Mouse (Mus musculus): Measurements from ENCODE around the gene Nnmt. TPM values are rescaled to one million over a fixed set of nuclear protein-coding genes. Genes with fewer than 3 reads are reported as not detected.

The Nnmt gene
- polyA plus RNA-seq, 1 experiment from 2014 or later, result 0.61 TPM

DNA sequence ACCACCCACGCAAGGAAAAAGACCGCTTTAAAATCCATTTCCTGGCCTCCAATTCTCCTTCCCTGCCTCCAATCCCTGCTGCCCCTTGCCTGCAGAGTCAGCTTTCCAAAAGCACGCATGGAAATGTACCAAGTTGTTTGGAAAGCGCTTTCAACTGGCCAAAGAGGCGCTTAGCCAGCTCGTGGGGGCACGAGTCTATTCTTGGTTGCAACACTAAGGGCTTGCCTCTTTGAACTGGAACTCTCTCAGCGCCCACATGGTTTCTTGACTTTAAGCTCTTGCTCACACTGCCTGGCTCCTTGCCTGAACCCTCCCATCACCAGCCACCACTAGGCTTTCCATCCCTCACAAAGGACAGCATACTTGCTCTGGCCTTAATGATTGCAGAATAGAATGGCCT lies 13.2 kb upstream of the Nnmt start:
- Histone ChIP-seq H3K4me1 (no peaks in the 10 kb centered on the region; the same call in 1 of the 2 replicates), H3K27me3 (replicated peaks) (no peaks in the 10 kb centered on the region), H3K4me3 (no peak overlapping the region), H3K27ac (no peak overlapping the region), H3K9me3 (no peaks in the 10 kb centered on the region), H3K4me2 (replicated peaks) (no peak overlapping the region), H3K36me3 (no peaks in the 10 kb centered on the region), H3K9ac (no peak overlapping the region)
- ATAC-seq (ENCODE audit: low FRiP score, low read depth), result no peak
- 89% methylated on average over 8 of the region's 8 CpGs for WGBS

DNA sequence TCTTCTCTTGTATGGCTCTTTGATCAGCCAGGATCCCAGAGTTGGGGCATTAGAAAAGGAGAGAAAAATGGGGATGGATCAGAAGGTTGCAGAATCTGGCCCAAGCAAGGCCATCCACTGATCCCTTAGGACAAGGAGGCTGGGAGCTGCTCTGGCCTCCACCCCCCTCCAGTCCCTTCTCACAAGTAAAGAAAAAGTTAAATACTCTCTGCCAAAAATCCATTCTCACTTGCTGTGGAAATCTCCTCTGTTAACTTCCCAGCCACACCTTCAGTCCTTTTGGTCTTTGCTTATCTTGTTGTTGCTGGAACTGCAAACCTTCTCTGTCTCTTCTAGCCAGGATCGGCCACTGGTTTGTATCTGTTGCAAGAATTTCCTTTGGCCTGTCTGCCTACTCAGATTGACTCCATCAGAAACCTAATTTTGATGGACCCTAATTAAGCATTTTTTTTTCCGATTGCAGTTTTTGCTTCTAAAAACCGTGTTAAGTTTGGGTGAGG lies 12.6 kb upstream of the Nnmt start:
- no peaks in the 10 kb centered on the region for H3K9me3 ChIP-seq
- H3K4me1 ChIP-seq, result no peaks in the 10 kb centered on the region; the same call in 1 of the 2 replicates
- 85% methylated on average over 3 of the region's 3 CpGs for whole genome bisulfite sequencing
- no peaks in the 10 kb centered on the region for H3K27me3 ChIP-seq (replicated peaks)
- no peaks in the 10 kb centered on the region for H3K36me3 ChIP-seq
- no peak for ATAC-seq (ENCODE audit: low FRiP score, low read depth)
- H3K27ac ChIP-seq, result no peak overlapping the region
- H3K4me2 ChIP-seq (replicated peaks), result no peak overlapping the region
- no peak overlapping the region for H3K4me3 ChIP-seq
- H3K9ac ChIP-seq, result no peak overlapping the region

DNA sequence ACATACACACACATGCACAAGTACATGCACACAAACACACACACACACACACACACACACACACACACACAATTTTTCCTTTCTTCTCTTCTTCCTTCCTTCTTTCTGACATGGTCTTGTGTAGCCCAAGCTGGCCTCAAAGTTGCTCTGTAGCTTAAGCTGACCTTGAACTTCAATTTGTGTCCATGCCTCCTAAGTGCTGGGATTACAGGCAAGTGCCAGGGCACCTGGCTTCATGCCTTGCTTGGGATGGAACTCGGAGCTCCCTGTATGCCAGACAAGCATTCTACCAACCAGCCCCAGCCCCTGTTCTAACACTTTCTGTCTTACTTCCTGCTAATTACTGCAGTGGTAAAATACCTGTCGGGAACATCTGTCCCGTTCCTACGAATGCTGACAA lies 8.3 kb upstream of the Nnmt start:
- no peaks in the 10 kb centered on the region for H3K4me1 ChIP-seq
- H3K27me3 ChIP-seq (replicated peaks), result no peaks in the 10 kb centered on the region
- no peak overlapping the region for H3K27ac ChIP-seq
- no peak overlapping the region for H3K9ac ChIP-seq
- no peak overlapping the region for H3K4me2 ChIP-seq (replicated peaks)
- H3K36me3 ChIP-seq, result no peaks in the 10 kb centered on the region
- 92% methylated on average over 4 of the region's 4 CpGs for WGBS
- H3K4me3 ChIP-seq, result no peak overlapping the region
- no peaks in the 10 kb centered on the region for H3K9me3 ChIP-seq
- ATAC-seq (ENCODE audit: low FRiP score, low read depth), result no peak

DNA sequence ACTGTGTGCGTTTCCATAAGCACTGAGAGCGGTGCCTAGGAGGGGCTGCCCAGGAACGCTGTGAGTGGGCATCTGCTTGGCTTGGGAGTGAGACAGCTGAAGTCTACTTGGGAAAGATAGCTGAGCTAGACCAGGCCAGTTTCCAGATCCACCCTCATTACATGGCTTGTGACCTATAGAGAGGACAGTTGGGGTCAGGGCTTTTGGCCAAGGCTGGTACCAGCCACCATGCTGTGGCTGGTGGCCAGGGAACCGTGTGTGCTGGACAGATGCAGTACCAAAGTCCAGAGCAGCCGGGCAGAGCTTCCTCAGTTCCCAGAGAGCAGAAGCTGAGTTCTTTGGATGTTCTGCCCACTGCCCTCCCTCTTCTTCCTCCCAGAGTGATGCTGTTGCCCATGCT lies 7.6 kb upstream of the Nnmt start:
- Histone ChIP-seq H3K9ac (no peak overlapping the region), H3K4me1 (peaks cover under 1% of the 10 kb centered on the region; the same call in 1 of the 2 replicates), H3K4me2 (replicated peaks) (no peak overlapping the region), H3K27ac (no peak overlapping the region), H3K36me3 (no peaks in the 10 kb centered on the region), H3K9me3 (no peaks in the 10 kb centered on the region), H3K4me3 (no peak overlapping the region), H3K27me3 (replicated peaks) (no peaks in the 10 kb centered on the region)
- ATAC-seq (ENCODE audit: low FRiP score, low read depth), result no peak
- 85% methylated on average over 5 of the region's 5 CpGs for WGBS

DNA sequence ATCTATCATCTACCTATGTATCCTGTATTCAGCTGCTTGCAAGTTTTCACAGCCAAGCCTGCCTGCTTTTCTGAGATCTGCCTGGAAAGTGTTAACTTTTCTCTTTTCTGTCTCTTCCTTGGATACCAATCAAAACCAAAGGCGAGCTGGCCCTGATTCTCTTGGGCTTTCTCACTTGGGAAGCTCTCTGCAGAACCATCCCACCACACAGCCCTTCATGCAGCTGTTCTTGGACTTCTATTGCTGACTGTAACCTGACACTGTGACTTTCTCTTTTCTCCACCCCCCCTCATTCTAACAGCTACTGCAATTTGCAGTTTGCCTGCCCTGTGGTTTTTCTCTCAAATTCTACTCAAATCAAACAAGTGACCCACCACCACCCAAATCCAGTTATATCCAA lies 6.1 kb upstream of the Nnmt start:
- Histone ChIP-seq H3K27me3 (replicated peaks) (no peaks in the 10 kb centered on the region), H3K4me2 (replicated peaks) (no peak overlapping the region), H3K36me3 (no peaks in the 10 kb centered on the region), H3K4me1 (peaks cover 3% of the 10 kb centered on the region; the same call in 1 of the 2 replicates), H3K9me3 (no peaks in the 10 kb centered on the region), H3K4me3 (no peak overlapping the region), H3K9ac (no peak overlapping the region), H3K27ac (no peak overlapping the region)
- WGBS, result 23% methylated on average over 1 of the region's 1 CpGs
- no peak for ATAC-seq (ENCODE audit: low FRiP score, low read depth)

DNA sequence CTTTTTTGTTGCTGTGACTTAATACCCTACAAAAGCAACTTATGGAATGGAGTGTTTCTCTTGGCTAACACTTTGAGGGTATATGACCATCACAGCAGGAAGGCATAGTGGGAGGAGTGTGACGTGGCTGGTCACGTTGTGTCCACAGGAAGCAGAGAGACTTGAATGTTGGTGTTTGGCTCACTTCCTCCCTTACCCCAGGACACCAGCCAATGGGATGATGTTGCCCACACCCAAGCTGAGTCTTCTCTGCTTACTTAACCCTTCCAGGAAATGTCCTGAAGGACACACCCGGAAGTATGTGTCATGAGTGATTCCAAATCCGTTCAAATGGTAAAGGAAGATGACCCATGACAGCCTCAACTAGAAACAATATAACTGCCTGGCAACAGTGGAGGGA lies 4.8 kb upstream of the Nnmt start:
- Histone ChIP-seq H3K4me1 (peaks cover 3% of the 10 kb centered on the region; the same call in 1 of the 2 replicates), H3K9ac (no peak overlapping the region), H3K27ac (no peak overlapping the region), H3K36me3 (no peaks in the 10 kb centered on the region), H3K4me2 (replicated peaks) (no peak overlapping the region), H3K27me3 (replicated peaks) (no peaks in the 10 kb centered on the region), H3K4me3 (no peak overlapping the region), H3K9me3 (no peaks in the 10 kb centered on the region)
- 75% methylated on average over 4 of the region's 4 CpGs for WGBS
- ATAC-seq (ENCODE audit: low FRiP score, low read depth), result no peak

DNA sequence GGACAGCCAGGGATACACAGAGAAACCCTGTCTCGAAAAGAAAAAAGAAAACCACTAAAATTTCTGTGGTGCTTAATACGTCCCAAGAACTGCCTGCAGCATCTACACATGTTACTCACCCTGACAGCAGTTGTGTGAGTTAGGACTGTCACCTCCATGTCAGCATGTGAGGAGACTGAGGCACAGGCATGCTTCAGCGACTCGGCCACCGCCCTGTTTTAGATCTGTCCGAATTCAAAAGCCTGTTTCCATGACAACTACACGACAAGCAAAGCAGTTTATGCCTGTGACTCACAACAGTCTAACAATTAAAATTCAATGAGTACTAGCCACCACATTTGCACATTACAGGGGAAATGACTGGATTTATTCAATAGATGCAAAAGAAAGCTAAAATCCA lies 2.5 kb upstream of the Nnmt start:
- ATAC-seq (ENCODE audit: low FRiP score, low read depth), result no peak
- H3K4me1 ChIP-seq, result peaks cover 3% of the 10 kb centered on the region; the same call in 1 of the 2 replicates
- H3K27me3 ChIP-seq (replicated peaks), result no peaks in the 10 kb centered on the region
- H3K9ac ChIP-seq, result no peak overlapping the region
- WGBS, result 35% methylated on average over 7 of the region's 7 CpGs
- H3K4me3 ChIP-seq, result no peak overlapping the region
- no peak overlapping the region for H3K27ac ChIP-seq
- no peak overlapping the region for H3K4me2 ChIP-seq (replicated peaks)
- no peaks in the 10 kb centered on the region for H3K36me3 ChIP-seq
- no peaks in the 10 kb centered on the region for H3K9me3 ChIP-seq

DNA sequence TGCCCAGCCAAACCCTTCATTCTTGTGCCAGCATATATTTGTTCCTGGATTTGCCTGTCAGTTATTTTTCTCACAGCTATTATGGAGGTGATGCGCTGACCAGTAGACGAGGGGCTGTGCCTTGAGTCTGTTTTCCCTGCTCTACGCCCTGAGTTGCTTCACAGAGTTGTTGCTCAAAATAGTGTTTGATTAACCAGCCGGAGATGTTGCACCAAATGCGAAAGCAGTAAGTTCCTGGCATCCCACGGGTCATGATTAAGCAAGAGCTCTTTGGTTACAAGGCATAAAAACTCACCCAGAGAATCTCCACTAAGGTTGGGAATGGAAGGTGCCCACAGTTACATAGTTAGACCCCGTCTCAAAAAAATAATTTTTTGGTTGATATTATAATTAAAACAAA lies 1.2 kb upstream of the Nnmt start:
- Histone ChIP-seq H3K4me1 (peaks cover 3% of the 10 kb centered on the region; the same call in 1 of the 2 replicates), H3K4me2 (replicated peaks) (no peak overlapping the region), H3K9ac (no peak overlapping the region), H3K9me3 (no peaks in the 10 kb centered on the region), H3K27ac (no peak overlapping the region), H3K27me3 (replicated peaks) (no peaks in the 10 kb centered on the region), H3K36me3 (no peaks in the 10 kb centered on the region), H3K4me3 (no peak overlapping the region)
- ATAC-seq (ENCODE audit: low FRiP score, low read depth), result no peak
- 95% methylated on average over 7 of the region's 7 CpGs for WGBS

DNA sequence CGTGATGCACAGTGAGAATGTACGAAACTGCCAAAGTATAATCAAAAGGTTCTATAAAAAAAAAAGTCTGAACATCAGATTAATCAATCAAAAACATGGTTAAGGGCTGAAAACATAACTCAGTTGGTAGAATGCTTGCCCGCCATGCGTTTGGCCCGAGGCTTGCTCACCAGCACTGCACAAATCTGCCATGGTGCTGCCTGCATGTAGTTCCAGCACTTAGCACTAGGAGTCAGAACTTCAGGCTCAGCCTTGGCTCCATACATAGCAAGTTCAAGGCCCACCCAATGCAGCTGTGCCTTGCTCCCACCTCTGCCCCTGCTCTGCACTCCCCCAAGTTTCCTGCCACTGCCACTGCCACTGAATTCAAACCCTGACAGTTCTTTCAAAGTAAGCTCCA lies 744 bp upstream of the Nnmt start:
- H3K4me1 ChIP-seq, result peaks cover 3% of the 10 kb centered on the region; the same call in 1 of the 2 replicates
- 86% methylated on average over 5 of the region's 5 CpGs for WGBS
- ATAC-seq (ENCODE audit: low FRiP score, low read depth), result no peak
- H3K4me2 ChIP-seq (replicated peaks), result no peak overlapping the region
- H3K27ac ChIP-seq, result no peak overlapping the region
- no peak overlapping the region for H3K9ac ChIP-seq
- H3K9me3 ChIP-seq, result no peaks in the 10 kb centered on the region
- no peaks in the 10 kb centered on the region for H3K27me3 ChIP-seq (replicated peaks)
- no peaks in the 10 kb centered on the region for H3K36me3 ChIP-seq
- no peak overlapping the region for H3K4me3 ChIP-seq

DNA sequence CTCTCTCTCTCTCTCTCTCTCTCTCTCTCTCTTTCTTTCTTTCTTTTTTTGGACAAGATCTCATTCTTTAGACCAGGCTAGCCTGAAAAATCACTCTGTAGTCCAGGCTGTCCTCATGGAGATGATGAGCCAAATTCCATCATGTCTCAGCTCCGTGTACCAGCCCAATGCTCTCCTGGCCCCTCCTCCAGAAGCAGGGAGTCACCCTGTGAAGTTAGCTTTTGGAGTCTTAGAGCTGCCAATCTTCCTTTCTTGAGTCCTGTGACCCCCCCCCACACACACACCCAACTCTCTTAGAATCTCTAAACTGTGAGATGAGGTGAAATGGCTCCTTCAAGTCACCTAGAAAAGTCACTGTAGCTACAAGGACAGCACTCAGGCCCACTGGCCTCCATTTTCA lies 727 bp downstream of the Nnmt start:
- H3K4me1 ChIP-seq, result peaks cover 3% of the 10 kb centered on the region; the same call in 1 of the 2 replicates
- no peaks in the 10 kb centered on the region for H3K36me3 ChIP-seq
- no peaks in the 10 kb centered on the region for H3K9me3 ChIP-seq
- H3K4me3 ChIP-seq, result no peak overlapping the region
- H3K27ac ChIP-seq, result no peak overlapping the region
- WGBS, result 67% methylated on average over 1 of the region's 1 CpGs
- ATAC-seq (ENCODE audit: low FRiP score, low read depth), result no peak
- H3K4me2 ChIP-seq (replicated peaks), result no peak overlapping the region
- H3K9ac ChIP-seq, result no peak overlapping the region
- H3K27me3 ChIP-seq (replicated peaks), result no peaks in the 10 kb centered on the region

DNA sequence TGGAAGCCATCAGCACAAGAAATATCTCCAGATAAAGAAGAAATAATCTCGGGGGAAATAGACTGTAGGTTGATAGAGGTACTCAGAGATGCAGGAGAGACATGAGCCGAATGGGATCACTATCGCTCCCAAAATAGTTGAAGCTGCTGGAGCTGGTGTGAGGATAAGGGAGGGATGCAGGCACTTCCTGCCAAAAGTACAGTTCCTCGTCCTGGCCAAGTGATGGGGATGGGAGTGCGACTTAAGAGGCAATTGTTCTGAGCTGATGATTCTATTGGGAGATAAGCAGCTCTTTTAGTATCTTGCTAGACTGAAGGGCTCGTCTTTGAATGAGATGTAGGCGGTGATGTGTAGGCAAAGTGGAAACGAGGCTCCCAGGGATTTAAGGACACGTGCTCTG lies 4.1 kb downstream of the Nnmt start:
- H3K4me2 ChIP-seq (replicated peaks), result no peak overlapping the region
- H3K4me1 ChIP-seq, result no peaks in the 10 kb centered on the region
- no peaks in the 10 kb centered on the region for H3K36me3 ChIP-seq
- 83% methylated on average over 9 of the region's 9 CpGs for WGBS
- H3K9ac ChIP-seq, result no peak overlapping the region
- no peak overlapping the region for H3K27ac ChIP-seq
- ATAC-seq (ENCODE audit: low FRiP score, low read depth), result no peak
- no peaks in the 10 kb centered on the region for H3K27me3 ChIP-seq (replicated peaks)
- no peaks in the 10 kb centered on the region for H3K9me3 ChIP-seq
- H3K4me3 ChIP-seq, result no peak overlapping the region

DNA sequence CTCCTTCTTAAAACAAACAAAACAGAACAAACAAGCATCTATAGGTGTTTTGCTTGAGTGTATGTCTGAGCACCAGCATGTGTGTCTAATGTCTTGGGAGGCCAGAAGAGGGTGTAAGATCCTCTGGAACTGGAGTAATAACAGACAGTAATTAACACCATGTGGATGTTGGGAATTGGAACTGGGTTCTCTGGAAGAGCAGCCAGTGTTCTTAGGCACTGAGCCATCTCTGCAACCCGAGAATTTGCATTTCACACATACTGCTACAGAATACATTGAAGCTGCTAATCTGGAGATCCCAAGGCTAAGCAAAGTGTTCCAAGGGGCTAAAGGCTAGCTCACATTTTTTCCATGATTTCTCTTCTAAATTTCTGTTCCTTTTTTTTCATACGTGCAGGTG lies 4.9 kb downstream of the Nnmt start:
- WGBS, result 75% methylated on average over 2 of the region's 2 CpGs
- Histone ChIP-seq H3K36me3 (no peaks in the 10 kb centered on the region), H3K27ac (no peak overlapping the region), H3K9ac (no peak overlapping the region), H3K9me3 (no peaks in the 10 kb centered on the region), H3K4me2 (replicated peaks) (no peak overlapping the region), H3K4me1 (no peaks in the 10 kb centered on the region), H3K4me3 (no peak overlapping the region), H3K27me3 (replicated peaks) (no peaks in the 10 kb centered on the region)
- ATAC-seq (ENCODE audit: low FRiP score, low read depth), result no peak

DNA sequence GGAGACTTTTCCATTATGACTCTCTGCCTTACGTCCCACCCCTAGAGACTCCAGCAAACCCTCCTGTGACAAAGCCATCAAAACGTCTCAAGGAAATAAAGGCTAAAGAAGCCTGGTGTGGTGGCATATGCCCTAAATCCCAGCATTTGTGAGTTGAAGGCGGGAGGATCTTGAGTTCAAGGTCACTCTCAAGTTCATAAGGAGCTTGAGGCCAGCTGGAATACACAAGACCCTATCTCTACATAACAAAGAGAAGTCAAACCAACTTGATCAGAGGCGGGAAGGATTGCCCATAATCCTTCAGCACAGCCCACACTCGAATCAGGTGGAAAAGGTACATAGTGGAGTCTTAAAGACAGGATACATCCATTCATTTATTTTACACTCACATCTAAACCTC lies 7.5 kb downstream of the Nnmt start:
- no peaks in the 10 kb centered on the region for H3K27me3 ChIP-seq (replicated peaks)
- H3K9ac ChIP-seq, result no peak overlapping the region
- no peaks in the 10 kb centered on the region for H3K4me1 ChIP-seq
- no peaks in the 10 kb centered on the region for H3K9me3 ChIP-seq
- H3K4me2 ChIP-seq (replicated peaks), result no peak overlapping the region
- no peak overlapping the region for H3K4me3 ChIP-seq
- 80% methylated on average over 5 of the region's 5 CpGs for WGBS
- H3K36me3 ChIP-seq, result no peaks in the 10 kb centered on the region
- no peak overlapping the region for H3K27ac ChIP-seq
- no peak for ATAC-seq (ENCODE audit: low FRiP score, low read depth)

Data from neural tube, embryonic 12.5 days (tissue).